In the genomic region with DNA sequence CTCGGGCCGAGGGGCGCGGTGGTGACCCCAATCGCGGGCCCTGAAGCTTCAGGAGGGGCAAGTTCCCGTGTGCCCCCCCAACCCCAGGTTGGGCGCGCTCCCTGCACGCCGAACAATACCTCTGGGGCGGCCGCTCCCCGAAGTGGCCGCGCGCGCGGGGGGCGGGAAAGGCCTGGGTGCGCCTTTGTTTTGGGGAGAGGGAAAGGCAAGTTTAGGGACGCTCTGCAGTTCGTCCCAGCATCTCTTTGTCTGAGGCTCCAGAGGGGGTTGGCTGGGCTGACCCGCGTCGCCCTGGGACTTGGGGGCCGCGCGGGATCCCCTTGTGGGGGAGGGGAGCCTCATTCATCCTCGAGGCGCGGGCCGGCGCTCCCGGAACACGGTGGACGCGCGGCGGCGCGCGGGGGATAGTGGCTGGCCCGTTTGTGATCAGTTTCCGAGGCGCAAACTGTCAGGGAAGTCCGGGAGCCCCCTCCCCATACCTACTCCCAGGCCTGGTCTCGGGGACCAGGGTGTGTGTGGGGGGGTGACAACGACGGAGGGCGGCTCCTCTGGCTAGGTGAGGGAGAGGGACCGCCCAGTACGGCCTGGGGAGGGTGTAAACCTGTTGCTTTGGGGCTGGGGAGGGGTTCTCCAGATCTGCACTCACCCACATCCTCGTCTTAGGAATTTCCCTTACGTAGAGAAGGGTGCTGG, we compare ENCODE assay signal across 8 mouse cellular contexts. TPM values are rescaled to one million over a fixed set of nuclear protein-coding genes. Genes with fewer than 3 reads are reported as not detected.
DNase-seq lines count a peak whose midpoint lies in the region; ATAC-seq and TF ChIP-seq lines count a peak whose summit lies in the region.

No protein-coding gene starts in this region.

- no peaks in the 10 kb centered on the region for H3K36me3 ChIP-seq in embryonic facial prominence, embryonic 14.5 days (ENCODE audit: control insufficient read depth, insufficient read depth, low read length)
- H3K36me3 ChIP-seq in heart, embryonic 15.5 days: no peaks in the 10 kb centered on the region

- 15% methylated on average over 26 of the region's 55 CpGs for WGBS in embryonic facial prominence, embryonic 14.5 days
- 12% methylated on average over 32 of the region's 55 CpGs for WGBS in heart, embryonic 15.5 days
- 30% methylated on average over 55 of the region's 55 CpGs for WGBS in lung, adult 2 months

- TF ChIP-seq POLR2A in lung, adult 2 months (IDR thresholded peaks at IDR 0.05; ENCODE audit: borderline replicate concordance, extremely low read depth, low read depth, low read length): no peak

- H3K27ac ChIP-seq in embryonic facial prominence, embryonic 14.5 days (replicated peaks; ENCODE audit: low read depth, low read length): peak overlapping the region; percentile 98
- peak overlapping the region; percentile 97 for H3K27ac ChIP-seq in heart, embryonic 15.5 days

- no peak for TF ChIP-seq CTCF in lung, adult 2 months (IDR thresholded peaks at IDR 0.05; ENCODE audit: insufficient read depth, low read length)

- H3K4me2 ChIP-seq in embryonic facial prominence, embryonic 14.5 days (ENCODE audit: low read depth, low read length): peak overlapping the region; percentile 58
- peak overlapping the region; percentile 55 for H3K4me2 ChIP-seq in heart, embryonic 15.5 days

- H3K9me3 ChIP-seq in embryonic facial prominence, embryonic 14.5 days (ENCODE audit: control insufficient read depth, low read length): no peaks in the 10 kb centered on the region
- H3K9me3 ChIP-seq in heart, embryonic 15.5 days (replicated peaks): no peaks in the 10 kb centered on the region

- no peaks in the 10 kb centered on the region for H3K27me3 ChIP-seq in embryonic facial prominence, embryonic 14.5 days (replicated peaks; ENCODE audit: control insufficient read depth, insufficient read depth, low read length)
- H3K27me3 ChIP-seq in heart, embryonic 15.5 days: no peaks in the 10 kb centered on the region

- DNase-seq in CD4-positive helper T cell, adult 2 months (ENCODE audit: low read depth, low spot score): peak; percentile 75
- peak; percentile 42 for DNase-seq in adrenal gland, postnatal 14 days
- DNase-seq in embryonic facial prominence, embryonic 14.5 days (ENCODE audit: low spot score): peak; percentile 35
- DNase-seq in kidney, postnatal 10 days: peak; percentile 60
- peak; percentile 54 for DNase-seq in lung, adult 2 months
- peak; percentile 9 for DNase-seq in ovary, adult 18-20 months (ENCODE audit: low spot score)
- DNase-seq in thymus, postnatal 10 days (ENCODE audit: low spot score in 2 of 2): peak; percentile 34 to 35

- peak; percentile 5 for ATAC-seq in embryonic facial prominence, embryonic 14.5 days (ENCODE audit: low read depth)
- ATAC-seq in heart, embryonic 15.5 days (replicated peaks; ENCODE audit: insufficient number of reproducible peaks, insufficient read depth, low FRiP score, low read depth): peak; percentile 34

- H3K4me3 ChIP-seq in embryonic facial prominence, embryonic 14.5 days (ENCODE audit: low read depth, low read length): peak overlapping the region; percentile 63
- peak overlapping the region; percentile 71 for H3K4me3 ChIP-seq in heart, embryonic 15.5 days
- H3K4me3 ChIP-seq in lung, adult 2 months (replicated peaks; ENCODE audit: extremely low read depth, low read depth, low read length): peak overlapping the region; percentile 74

- H3K4me1 ChIP-seq in embryonic facial prominence, embryonic 14.5 days (ENCODE audit: control insufficient read depth, insufficient read depth, low read length): 0 out of 2 replicates have a peak, but pooled peaks cover 7% of the 10 kb centered on the region
- peaks cover 28% of the 10 kb centered on the region for H3K4me1 ChIP-seq in heart, embryonic 15.5 days (replicated peaks)
- peaks cover 7% of the 10 kb centered on the region for H3K4me1 ChIP-seq in lung, adult 2 months (ENCODE audit: control insufficient read depth, insufficient read depth, low read length)

- peak overlapping the region; percentile 92 for H3K9ac ChIP-seq in embryonic facial prominence, embryonic 14.5 days (ENCODE audit: low read depth, low read length)
- peak overlapping the region; percentile 80 for H3K9ac ChIP-seq in heart, embryonic 15.5 days

RNA-seq across cellular contexts. Expression of a gene that starts 0.6 kb away (rescaled TPM):
- 64.3 and 65.5 TPM in 2 replicates for total RNA-seq in adrenal gland, postnatal 14 days (2021)
- 67.5 and 74.1 TPM in 2 replicates for polyA plus RNA-seq in embryonic facial prominence, embryonic 14.5 days (2014; fragmentation: Nextera tagmentation; extraction: Ambion mirVana)
- polyA plus RNA-seq in heart, embryonic 15.5 days (2015; fragmentation: Nextera tagmentation; extraction: Ambion mirVana): 53.3 and 63.4 TPM in 2 replicates
- 15.5 and 23.8 TPM in 2 replicates for polyA plus RNA-seq in lung, adult 2 months (2012; rRNA removed)

Comparison
In these comparisons a context has a peak if more than half of its experiments do, and no peak if none do; other contexts are left out.
1. Peak in every context shown above with its lines: DNase-seq, ATAC-seq, H3K4me3 ChIP-seq and H3K27ac ChIP-seq.
2. DNase-seq: peak in every context shown above with its lines; median percentile 75 in CD4-positive helper T cell, adult 2 months; 60 in kidney, postnatal 10 days; 54 in lung, adult 2 months; 42 in adrenal gland, postnatal 14 days; 35 in embryonic facial prominence, embryonic 14.5 days; 34 in thymus, postnatal 10 days; 9 in ovary, adult 18-20 months.